Mouse (Mus musculus) embryonic fibroblast, embryonic 13.5 days (primary cell): ENCODE measurements around the gene Gm7168.

ENCODE experiments used
- CTCF ChIP-seq: IDR thresholded peaks from 2 replicates; pipeline ENCODE4 v1.5.1; 2011; ENCODE audit warnings: mild to moderate bottlenecking, control low read depth, low read length, moderate library complexity, borderline replicate concordance; ENCODE audit not compliant: insufficient read depth
- POLR2A ChIP-seq: IDR thresholded peaks from 2 replicates; pipeline ENCODE4 v1.6.1; 2011; ENCODE audit warnings: low read depth, mild to moderate bottlenecking, control low read depth, low read length, moderate library complexity

- TF ChIP-seq POLR2A (no peak), CTCF (no peak)
These were observed 9.5 kb upstream of the Gm7168 start for GRCm38 (mm10) chr17:13938652-13939051.
